Mouse (Mus musculus) hindbrain, embryonic 10.5 days (tissue): ENCODE measurements around the gene Tmod1. TPM values are rescaled to one million over a fixed set of nuclear protein-coding genes. Genes with fewer than 3 reads are reported as not detected.
A peak's percentile ranks its signal among the peaks of the same experiment; 100 is the strongest.

ENCODE experiments used
- DNase-seq: peaks from one replicate; pipeline ENCODE4 v3.0.0-alpha.2; 2017; ENCODE audit warnings: low spot score
- H3K27ac ChIP-seq: fragments of 300-500 bp; sonication (generic); 2 replicates; pipeline ENCODE4 v1.5.1; 2016; ENCODE audit warnings: mild to moderate bottlenecking, moderate library complexity
- H3K27me3 ChIP-seq: fragments of 300-500 bp; sonication (generic); 2 replicates; pipeline ENCODE4 v1.6.1; 2016; ENCODE audit warnings: mild to moderate bottlenecking; ENCODE audit not compliant: poor library complexity, insufficient read depth, severe bottlenecking
- H3K36me3 ChIP-seq: fragments of 300-500 bp; sonication (generic); 2 replicates; pipeline ENCODE4 v1.6.1; 2016; ENCODE audit warnings: mild to moderate bottlenecking, moderate library complexity
- H3K4me1 ChIP-seq: fragments of 300-500 bp; sonication (generic); replicated peaks from 2 replicates; pipeline ENCODE4 v1.6.1; 2016; ENCODE audit warnings: mild to moderate bottlenecking
- H3K4me3 ChIP-seq: fragments of 300-500 bp; sonication (generic); 2 replicates; pipeline ENCODE4 v1.5.1; 2016; ENCODE audit warnings: mild to moderate bottlenecking, moderate library complexity
- H3K9me3 ChIP-seq: fragments of 300-500 bp; sonication (generic); 2 replicates; pipeline ENCODE4 v1.6.1; 2016; ENCODE audit warnings: mild to moderate bottlenecking, moderate library complexity
- WGBS: fragments of 180-500 bp; shearing (Covaris S2); methylation state at CpG from one replicate; pipeline ENCODE4 v1.1.7; 2016; 5-methylcytosine and 5-hydroxymethylcytosine counted together
- polyA plus RNA-seq: library from polyadenylated mRNA; unstranded; fragments of >200 nt; fragmentation: Nextera tagmentation; extraction: Ambion mirVana; gene quantifications from 2 replicates; pipeline ENCODE4 v1.2.1, GENCODE M21; 2016

The Tmod1 gene
- polyA plus RNA-seq, 1 experiment from 2014 or later = 2.9 TPM

GRCm38 (mm10) chr4:46084416-46085172, 45.9 kb downstream of the Tmod1 start:
- H3K27ac ChIP-seq = peak overlapping the region; percentile 54
- WGBS = 70% methylated on average over 9 of the region's 9 CpGs

GRCm38 (mm10) chr4:46085223-46085811, 46.6 kb downstream of the Tmod1 start:
- Histone ChIP-seq H3K27me3 (no peaks in the 10 kb centered on the region), H3K9me3 (no peaks in the 10 kb centered on the region), H3K4me1 (peaks cover 8% of the 10 kb centered on the region; the same call in 1 of the 2 replicates), H3K4me3 (no peak overlapping the region), H3K27ac (peak overlapping the region; percentile 54; the same call in 1 of the 2 replicates), H3K36me3 (no peaks in the 10 kb centered on the region)
- DNase-seq = no peak
- 74% methylated on average over 9 of the region's 9 CpGs for WGBS

More at GRCm38 (mm10) chr4:46084416-46085172, 45.9 kb downstream of the Tmod1 start:
- Histone ChIP-seq H3K36me3 (no peaks in the 10 kb centered on the region), H3K27me3 (no peaks in the 10 kb centered on the region), H3K4me1 (peaks cover 8% of the 10 kb centered on the region; the same call in 1 of the 2 replicates), H3K9me3 (no peaks in the 10 kb centered on the region), H3K4me3 (no peak overlapping the region)
- no peak for DNase-seq

GRCm38 (mm10) chr4:46086718-46087426, 48.1 kb downstream of the Tmod1 start:
- no peak for DNase-seq
- no peaks in the 10 kb centered on the region for H3K36me3 ChIP-seq
- 83% methylated on average over 18 of the region's 18 CpGs for WGBS
- no peaks in the 10 kb centered on the region for H3K9me3 ChIP-seq
- H3K4me1 ChIP-seq = peaks cover 8% of the 10 kb centered on the region
- no peaks in the 10 kb centered on the region for H3K27me3 ChIP-seq
- peak overlapping the region; percentile 41; the same call in 1 of the 2 replicates for H3K27ac ChIP-seq
- no peak overlapping the region for H3K4me3 ChIP-seq

- H3K27me3 ChIP-seq = no peaks in the 10 kb centered on the region
- H3K36me3 ChIP-seq = no peaks in the 10 kb centered on the region
- H3K27ac ChIP-seq = no peak overlapping the region
- 79% methylated on average over 7 of the region's 7 CpGs for WGBS
- no peaks in the 10 kb centered on the region for H3K9me3 ChIP-seq
- H3K4me1 ChIP-seq = peaks cover 11% of the 10 kb centered on the region
- DNase-seq = no peak
- H3K4me3 ChIP-seq = no peak overlapping the region
Measured at GRCm38 (mm10) chr4:46087427-46087771, 48.7 kb downstream of the Tmod1 start.

- Histone ChIP-seq H3K4me3 (no peak overlapping the region), H3K36me3 (no peaks in the 10 kb centered on the region), H3K27ac (no peak overlapping the region), H3K9me3 (no peaks in the 10 kb centered on the region), H3K4me1 (peaks cover 15% of the 10 kb centered on the region), H3K27me3 (no peaks in the 10 kb centered on the region)
- no peak for DNase-seq
- 38% methylated on average over 5 of the region's 5 CpGs for WGBS
Measured at GRCm38 (mm10) chr4:46087852-46088251, 49.1 kb downstream of the Tmod1 start.

GRCm38 (mm10) chr4:46089524-46090125, 50.9 kb downstream of the Tmod1 start:
- 87% methylated on average over 14 of the region's 14 CpGs for WGBS
- Histone ChIP-seq H3K9me3 (no peaks in the 10 kb centered on the region), H3K36me3 (no peaks in the 10 kb centered on the region), H3K27ac (no peak overlapping the region), H3K4me3 (no peak overlapping the region), H3K27me3 (no peaks in the 10 kb centered on the region), H3K4me1 (peaks cover 23% of the 10 kb centered on the region)
- no peak for DNase-seq

- 87% methylated on average over 5 of the region's 5 CpGs for WGBS
- DNase-seq = no peak
Measured at GRCm38 (mm10) chr4:46092429-46093076, 53.8 kb downstream of the Tmod1 start.

GRCm38 (mm10) chr4:46094916-46095825, 56.4 kb downstream of the Tmod1 start:
- Histone ChIP-seq H3K36me3 (no peaks in the 10 kb centered on the region), H3K4me3 (no peak overlapping the region), H3K4me1 (peaks cover 30% of the 10 kb centered on the region), H3K27me3 (no peaks in the 10 kb centered on the region), H3K9me3 (no peaks in the 10 kb centered on the region), H3K27ac (0 out of 2 replicates have a peak overlapping the region, but pooled peaks have one; percentile 37)
- DNase-seq = no peak
- WGBS = 83% methylated on average over 15 of the region's 15 CpGs

More at GRCm38 (mm10) chr4:46092429-46093076, 53.8 kb downstream of the Tmod1 start:
- Histone ChIP-seq H3K36me3 (no peaks in the 10 kb centered on the region), H3K27ac (no peak overlapping the region), H3K27me3 (no peaks in the 10 kb centered on the region), H3K9me3 (no peaks in the 10 kb centered on the region), H3K4me1 (peaks cover 23% of the 10 kb centered on the region), H3K4me3 (no peak overlapping the region)

GRCm38 (mm10) chr4:46095826-46096159, 57.1 kb downstream of the Tmod1 start:
- Histone ChIP-seq H3K27me3 (no peaks in the 10 kb centered on the region), H3K27ac (no peak overlapping the region), H3K36me3 (no peaks in the 10 kb centered on the region), H3K4me3 (no peak overlapping the region), H3K4me1 (peaks cover 36% of the 10 kb centered on the region), H3K9me3 (no peaks in the 10 kb centered on the region)
- DNase-seq = no peak
- WGBS = 92% methylated on average over 3 of the region's 3 CpGs

GRCm38 (mm10) chr4:46096546-46096945, 57.8 kb downstream of the Tmod1 start:
- Histone ChIP-seq H3K4me1 (peaks cover 43% of the 10 kb centered on the region), H3K27ac (no peak overlapping the region), H3K9me3 (no peaks in the 10 kb centered on the region), H3K27me3 (no peaks in the 10 kb centered on the region), H3K4me3 (no peak overlapping the region), H3K36me3 (no peaks in the 10 kb centered on the region)
- no peak for DNase-seq
- WGBS = 83% methylated on average over 7 of the region's 7 CpGs

- Histone ChIP-seq H3K27me3 (no peaks in the 10 kb centered on the region), H3K36me3 (no peaks in the 10 kb centered on the region), H3K4me3 (no peak overlapping the region), H3K4me1 (peaks cover 44% of the 10 kb centered on the region), H3K27ac (no peak overlapping the region), H3K9me3 (no peaks in the 10 kb centered on the region)
- no peak for DNase-seq
- WGBS = 86% methylated on average over 2 of the region's 2 CpGs
Measured at GRCm38 (mm10) chr4:46097591-46097990, 58.9 kb downstream of the Tmod1 start.

- 78% methylated on average over 9 of the region's 9 CpGs for WGBS
- DNase-seq = no peak
- no peaks in the 10 kb centered on the region for H3K9me3 ChIP-seq
- H3K36me3 ChIP-seq = no peaks in the 10 kb centered on the region
- H3K4me1 ChIP-seq = peaks cover 32% of the 10 kb centered on the region
- no peak overlapping the region for H3K27ac ChIP-seq
- no peak overlapping the region for H3K4me3 ChIP-seq
- no peaks in the 10 kb centered on the region for H3K27me3 ChIP-seq
Measured at GRCm38 (mm10) chr4:46099132-46099531, 60.4 kb downstream of the Tmod1 start.
